Mouse (Mus musculus) frontal cortex, postnatal 14 days (tissue): ENCODE measurements at regions not wholly inside any gene's neighbourhood (a gene's known extent, or its start where the extent isn't known, plus 50 kb on each side); places are given as distances from the start of the nearest gene placed in this dataset.
A peak's percentile ranks its signal among the peaks of the same experiment; 100 is the strongest.

Experiments
- DNase-seq, 2 experiments: peaks; one replicate each; pipeline ENCODE4 v3.0.0; 2022; ENCODE audit warnings: low spot score in 2 of 2

- peak in 1 of 2 experiments; percentile 10 for DNase-seq
Observed at GRCm38 (mm10) chr9:26383996-26384395, 349.5 kb upstream of the B3gat1 start.

GRCm38 (mm10) chr9:26398635-26399034, 334.9 kb upstream of the B3gat1 start:
- DNase-seq, result no peak

GRCm38 (mm10) chr9:26422897-26423823, 310.4 kb upstream of the B3gat1 start:
- no peak for DNase-seq

GRCm38 (mm10) chr9:26435507-26435906, 298.0 kb upstream of the B3gat1 start:
- DNase-seq, result no peak

- DNase-seq, result no peak
Observed at GRCm38 (mm10) chr9:26437244-26437643, 296.3 kb upstream of the B3gat1 start.

GRCm38 (mm10) chr9:26453924-26454323, 279.6 kb upstream of the B3gat1 start:
- no peak for DNase-seq

GRCm38 (mm10) chr9:26461081-26461480, 272.4 kb upstream of the B3gat1 start:
- no peak for DNase-seq

- no peak for DNase-seq
Observed at GRCm38 (mm10) chr9:26470694-26471392, 262.7 kb upstream of the B3gat1 start.

- no peak for DNase-seq
Observed at GRCm38 (mm10) chr9:26476341-26476740, 257.2 kb upstream of the B3gat1 start.

GRCm38 (mm10) chr9:26480881-26481280, 252.6 kb upstream of the B3gat1 start:
- no peak for DNase-seq

GRCm38 (mm10) chr9:26481890-26482289, 251.6 kb upstream of the B3gat1 start:
- no peak for DNase-seq

- DNase-seq, result no peak
Observed at GRCm38 (mm10) chr9:26493740-26494139, 239.8 kb upstream of the B3gat1 start.

GRCm38 (mm10) chr9:26502027-26502426, 231.5 kb upstream of the B3gat1 start:
- DNase-seq, result no peak

GRCm38 (mm10) chr9:26505941-26506340, 227.6 kb upstream of the B3gat1 start:
- no peak for DNase-seq

- no peak for DNase-seq
Observed at GRCm38 (mm10) chr9:26518651-26519050, 214.9 kb upstream of the B3gat1 start.

GRCm38 (mm10) chr9:26519581-26520501, 213.7 kb upstream of the B3gat1 start:
- DNase-seq, result peak; percentile 11 to 13

GRCm38 (mm10) chr9:26524089-26524488, 209.4 kb upstream of the B3gat1 start:
- DNase-seq, result no peak

- no peak for DNase-seq
Observed at GRCm38 (mm10) chr9:26528761-26529160, 204.8 kb upstream of the B3gat1 start.

- DNase-seq, result no peak
Observed at GRCm38 (mm10) chr9:26539042-26539441, 194.5 kb upstream of the B3gat1 start.

GRCm38 (mm10) chr9:26548328-26548922, 185.1 kb upstream of the B3gat1 start:
- DNase-seq, result no peak

GRCm38 (mm10) chr9:26549118-26549517, 184.4 kb upstream of the B3gat1 start:
- DNase-seq, result no peak
